Mouse (Mus musculus): ENCODE results near the gene Jph2.

DNA sequence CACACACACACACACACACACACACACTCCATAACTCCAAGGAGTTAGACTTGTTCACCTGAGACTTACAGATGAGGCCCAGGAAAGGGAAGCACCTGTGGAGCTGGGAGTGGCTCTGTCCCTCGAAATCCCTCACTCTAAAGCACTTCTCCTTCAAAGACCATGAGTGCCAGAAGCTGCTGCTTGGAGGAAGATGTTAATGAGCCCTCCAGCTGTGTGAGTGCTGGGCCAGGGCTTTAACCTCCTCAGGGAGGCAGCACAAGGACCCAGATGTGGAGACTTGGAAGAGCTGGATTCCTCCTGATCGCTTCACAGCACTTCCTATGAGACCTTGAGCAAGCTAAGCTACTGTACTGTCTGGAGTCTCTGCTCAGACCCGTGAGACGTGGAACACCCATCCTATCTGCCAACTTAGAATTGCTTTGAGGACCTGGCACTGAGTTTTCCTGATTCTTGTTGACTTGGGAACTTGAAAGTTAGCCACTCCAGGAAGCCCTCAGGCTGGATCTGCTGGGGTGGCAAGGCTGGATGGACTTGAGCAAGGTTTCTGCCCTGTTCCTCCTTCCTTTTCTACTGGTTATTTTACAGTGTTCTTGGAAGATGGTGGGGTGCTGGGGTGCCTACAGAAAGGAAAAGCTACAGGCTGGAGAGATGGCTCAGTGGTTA is 30.7 kb upstream of the Jph2 start:
- no peak for TF ChIP-seq USF1 (IDR thresholded peaks at IDR 0.05; ENCODE audit: low read depth, low read length)
- no peak for TF ChIP-seq E2F4 (IDR thresholded peaks at IDR 0.05; ENCODE audit: borderline replicate concordance, low read depth, low read length)
- no peak for TF ChIP-seq TCF12 (IDR thresholded peaks at IDR 0.05; ENCODE audit: low read depth, low read length)
- TF ChIP-seq POLR2A (IDR thresholded peaks at IDR 0.05; ENCODE audit: control insufficient read depth in 1 of 2, insufficient read depth in 1 of 2, low read depth in 1 of 2, low read length in 2 of 2, poor library complexity in 1 of 2): no peak
- no peak for TF ChIP-seq ZKSCAN1 (IDR thresholded peaks at IDR 0.05; ENCODE audit: low read depth, low read length)
- TF ChIP-seq TAL1 (IDR thresholded peaks at IDR 0.05; ENCODE audit: low read length): no peak
- TF ChIP-seq CTCF (IDR thresholded peaks at IDR 0.05 in 2 of 3, conservative IDR thresholded peaks at IDR 0.05 in 1 of 3; ENCODE audit: control insufficient read depth in 1 of 3, insufficient read depth in 1 of 3, low read depth in 2 of 3, low read length in 3 of 3, poor library complexity in 1 of 3, severe bottlenecking in 1 of 3): no peak
- TF ChIP-seq GATA1 (IDR thresholded peaks at IDR 0.05; ENCODE audit: low read depth, low read length): no peak
- TF ChIP-seq ZNF384 (IDR thresholded peaks at IDR 0.05; ENCODE audit: low read depth, low read length): no peak
